Mouse (Mus musculus): ENCODE results near the gene Acap2. TPM values are rescaled to one million over a fixed set of nuclear protein-coding genes. Genes with fewer than 3 reads are reported as not detected.

Acap2 gene
- polyA plus RNA-seq, 1 experiment, result not detected

DNA sequence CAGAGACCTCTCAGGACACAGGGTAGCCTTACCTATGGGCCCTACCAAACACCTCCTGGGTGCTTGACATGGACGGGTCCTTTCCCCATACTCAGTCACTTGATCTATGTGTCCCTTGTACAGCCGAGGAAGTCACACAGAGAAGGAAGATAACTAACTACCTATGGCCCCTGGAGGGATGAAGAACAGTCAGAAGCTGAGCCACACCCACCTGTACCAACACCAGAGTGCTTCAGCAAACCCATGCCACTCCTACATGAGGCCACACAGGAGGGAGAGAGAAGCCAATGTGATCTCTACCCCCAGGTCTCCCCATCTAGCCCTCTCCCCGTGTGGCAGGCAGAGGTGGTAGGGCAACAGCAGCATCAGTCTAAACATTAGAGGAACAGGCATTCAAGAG lies 138.1 kb downstream of the Acap2 start:
- H3K27ac ChIP-seq (ENCODE audit: insufficient read depth, low read depth, low read length), result no peak overlapping the region
- 85% methylated on average over 3 of the region's 3 CpGs for WGBS
- H3K4me3 ChIP-seq (ENCODE audit: insufficient read depth, low read depth, low read length), result no peak overlapping the region
- TF ChIP-seq CTCF (IDR thresholded peaks at IDR 0.05; ENCODE audit: insufficient read depth, low read depth, low read length) (no peak), POLR2A (IDR thresholded peaks at IDR 0.05; ENCODE audit: insufficient read depth, low read depth, low read length) (no peak)
- peaks cover 8% of the 10 kb centered on the region for H3K4me1 ChIP-seq (ENCODE audit: control insufficient read depth, insufficient read depth, low read length)

GRCm38 (mm10) chr16:31061246-31061880 lies 139.7 kb downstream of the Acap2 start:
- Histone ChIP-seq H3K4me1 (ENCODE audit: control insufficient read depth, insufficient read depth, low read length) (peaks cover 9% of the 10 kb centered on the region), H3K4me3 (ENCODE audit: insufficient read depth, low read depth, low read length) (no peak overlapping the region), H3K27ac (ENCODE audit: insufficient read depth, low read depth, low read length) (no peak overlapping the region)
- 70% methylated on average over 11 of the region's 11 CpGs for WGBS
- TF ChIP-seq CTCF (IDR thresholded peaks at IDR 0.05; ENCODE audit: insufficient read depth, low read depth, low read length) (no peak), POLR2A (IDR thresholded peaks at IDR 0.05; ENCODE audit: insufficient read depth, low read depth, low read length) (no peak)

- WGBS, result 95% methylated on average over 13 of the region's 13 CpGs
- Histone ChIP-seq H3K4me3 (ENCODE audit: insufficient read depth, low read depth, low read length) (no peak overlapping the region), H3K4me1 (ENCODE audit: control insufficient read depth, insufficient read depth, low read length) (peaks cover 10% of the 10 kb centered on the region), H3K27ac (ENCODE audit: insufficient read depth, low read depth, low read length) (no peak overlapping the region)
- TF ChIP-seq POLR2A (IDR thresholded peaks at IDR 0.05; ENCODE audit: insufficient read depth, low read depth, low read length) (no peak), CTCF (IDR thresholded peaks at IDR 0.05; ENCODE audit: insufficient read depth, low read depth, low read length) (no peak)
These were observed 140.3 kb downstream of the Acap2 start for GRCm38 (mm10) chr16:31060714-31061113.

DNA sequence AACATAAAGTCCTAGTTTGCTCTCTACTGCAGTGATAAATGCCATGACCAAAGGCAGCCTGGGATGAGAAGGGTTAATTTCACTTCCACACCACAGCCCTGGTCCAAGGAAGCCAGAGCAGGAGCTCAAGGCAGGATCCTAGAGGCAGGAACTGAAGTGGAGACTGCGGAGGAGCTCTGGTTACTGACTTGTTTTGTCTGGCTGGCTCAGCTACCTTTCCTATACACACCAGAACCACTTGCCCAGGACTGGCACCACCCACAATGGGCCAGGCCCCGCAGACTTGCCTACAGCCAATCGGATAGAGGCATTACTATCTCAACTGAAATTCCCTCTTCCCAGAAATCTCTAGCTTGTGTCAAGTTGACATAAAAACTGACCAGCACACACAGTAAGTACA lies 140.8 kb downstream of the Acap2 start:
- H3K4me1 ChIP-seq (ENCODE audit: control insufficient read depth, insufficient read depth, low read length), result peaks cover 10% of the 10 kb centered on the region
- TF ChIP-seq CTCF (IDR thresholded peaks at IDR 0.05; ENCODE audit: insufficient read depth, low read depth, low read length) (no peak), POLR2A (IDR thresholded peaks at IDR 0.05; ENCODE audit: insufficient read depth, low read depth, low read length) (no peak)
- 98% methylated on average over 3 of the region's 3 CpGs for WGBS
- H3K4me3 ChIP-seq (ENCODE audit: insufficient read depth, low read depth, low read length), result no peak overlapping the region
- no peak overlapping the region for H3K27ac ChIP-seq (ENCODE audit: insufficient read depth, low read depth, low read length)

DNA sequence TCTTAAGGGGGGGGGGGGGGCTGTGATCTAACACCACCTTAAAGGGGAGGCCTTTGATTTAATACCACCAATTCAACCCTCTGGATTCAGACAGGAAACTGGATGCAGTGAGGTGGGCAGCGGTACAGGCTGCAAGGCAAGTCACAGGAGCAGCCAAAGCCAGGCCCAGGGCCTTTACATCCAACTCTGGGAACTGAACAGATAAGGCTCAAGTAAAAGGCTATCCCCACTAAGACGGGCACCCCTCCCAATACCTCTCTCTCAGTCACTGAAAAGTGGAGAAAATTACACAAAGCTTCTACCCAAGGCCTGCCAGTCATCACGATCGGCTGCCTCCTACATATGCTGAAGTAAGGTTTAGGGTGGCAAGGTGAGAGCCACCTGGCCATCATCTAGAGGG lies 141.3 kb downstream of the Acap2 start:
- peaks cover 10% of the 10 kb centered on the region for H3K4me1 ChIP-seq (ENCODE audit: control insufficient read depth, insufficient read depth, low read length)
- H3K4me3 ChIP-seq (ENCODE audit: insufficient read depth, low read depth, low read length), result no peak overlapping the region
- no peak for TF ChIP-seq CTCF (IDR thresholded peaks at IDR 0.05; ENCODE audit: insufficient read depth, low read depth, low read length)
- no peak for TF ChIP-seq POLR2A (IDR thresholded peaks at IDR 0.05; ENCODE audit: insufficient read depth, low read depth, low read length)
- no peak overlapping the region for H3K27ac ChIP-seq (ENCODE audit: insufficient read depth, low read depth, low read length)
- 90% methylated on average over 4 of the region's 4 CpGs for whole genome bisulfite sequencing

- Histone ChIP-seq H3K4me1 (ENCODE audit: control insufficient read depth, insufficient read depth, low read length) (peaks cover 4% of the 10 kb centered on the region), H3K27ac (ENCODE audit: insufficient read depth, low read depth, low read length) (no peak overlapping the region), H3K4me3 (ENCODE audit: insufficient read depth, low read depth, low read length) (no peak overlapping the region)
- WGBS, result 87% methylated on average over 6 of the region's 6 CpGs
- TF ChIP-seq CTCF (IDR thresholded peaks at IDR 0.05; ENCODE audit: insufficient read depth, low read depth, low read length) (no peak), POLR2A (IDR thresholded peaks at IDR 0.05; ENCODE audit: insufficient read depth, low read depth, low read length) (no peak)
These were observed 148.2 kb downstream of the Acap2 start for GRCm38 (mm10) chr16:31052812-31053211.

DNA sequence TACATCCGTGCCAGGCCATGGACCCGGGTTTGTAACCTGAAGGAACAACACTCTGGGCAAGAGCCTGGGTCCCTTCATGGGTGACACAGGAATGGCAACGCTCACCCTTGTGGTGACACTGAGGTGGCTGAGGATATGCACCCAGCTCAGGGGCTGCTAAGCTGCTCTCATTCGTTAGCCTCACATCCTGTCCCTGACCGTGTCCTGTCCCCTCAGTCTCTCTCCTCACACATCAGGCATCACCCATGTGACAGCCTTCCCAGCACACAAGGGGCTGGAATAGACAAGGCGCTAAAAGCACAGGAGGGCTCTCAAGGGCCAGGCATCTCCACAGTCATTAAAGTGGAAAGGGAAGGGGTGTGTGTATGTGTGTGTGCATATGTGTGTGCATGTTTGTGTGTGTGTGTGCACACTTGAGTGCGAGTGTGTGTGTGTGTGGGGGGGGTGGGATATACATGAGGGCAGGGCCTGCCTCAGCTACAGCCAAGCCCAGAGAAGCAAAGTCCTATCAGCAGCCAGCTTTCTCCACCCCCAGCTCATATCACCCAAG lies 148.8 kb downstream of the Acap2 start:
- Histone ChIP-seq H3K4me3 (ENCODE audit: insufficient read depth, low read depth, low read length) (no peak overlapping the region), H3K4me1 (ENCODE audit: control insufficient read depth, insufficient read depth, low read length) (peaks cover 6% of the 10 kb centered on the region), H3K27ac (ENCODE audit: insufficient read depth, low read depth, low read length) (no peak overlapping the region)
- no peak for TF ChIP-seq CTCF (IDR thresholded peaks at IDR 0.05; ENCODE audit: insufficient read depth, low read depth, low read length)
- TF ChIP-seq POLR2A (IDR thresholded peaks at IDR 0.05; ENCODE audit: insufficient read depth, low read depth, low read length), result no peak
- WGBS, result 82% methylated on average over 7 of the region's 7 CpGs

DNA sequence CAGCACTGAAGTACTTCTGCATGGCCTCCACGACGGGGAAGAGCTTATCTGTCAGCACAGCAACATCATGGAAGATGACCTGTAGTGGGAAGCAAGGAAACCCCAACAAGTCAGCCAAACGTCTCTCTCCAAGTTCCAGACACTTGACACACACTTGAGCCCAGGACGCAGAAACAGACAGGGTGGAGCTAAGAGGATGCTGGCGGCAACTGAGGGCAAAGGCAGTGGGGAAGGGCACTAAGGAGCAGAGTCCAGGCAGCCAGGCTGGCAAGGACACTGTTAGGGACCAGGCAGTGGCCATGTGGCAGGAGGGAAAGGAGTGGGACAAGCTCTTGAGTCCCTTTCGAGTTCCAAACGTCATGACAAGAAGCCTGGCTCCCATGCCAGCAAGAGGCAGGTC lies 150.3 kb downstream of the Acap2 start:
- no peak overlapping the region for H3K27ac ChIP-seq (ENCODE audit: insufficient read depth, low read depth, low read length)
- H3K4me3 ChIP-seq (ENCODE audit: insufficient read depth, low read depth, low read length), result no peak overlapping the region
- 90% methylated on average over 7 of the region's 7 CpGs for WGBS
- TF ChIP-seq POLR2A (IDR thresholded peaks at IDR 0.05; ENCODE audit: insufficient read depth, low read depth, low read length), result no peak
- no peak for TF ChIP-seq CTCF (IDR thresholded peaks at IDR 0.05; ENCODE audit: insufficient read depth, low read depth, low read length)
- H3K4me1 ChIP-seq (ENCODE audit: control insufficient read depth, insufficient read depth, low read length), result peaks cover 12% of the 10 kb centered on the region

- Histone ChIP-seq H3K4me1 (ENCODE audit: control insufficient read depth, insufficient read depth, low read length) (peaks cover 13% of the 10 kb centered on the region), H3K27ac (ENCODE audit: insufficient read depth, low read depth, low read length) (no peak overlapping the region), H3K4me3 (ENCODE audit: insufficient read depth, low read depth, low read length) (no peak overlapping the region)
- WGBS, result 89% methylated on average over 6 of the region's 6 CpGs
- TF ChIP-seq CTCF (IDR thresholded peaks at IDR 0.05; ENCODE audit: insufficient read depth, low read depth, low read length), result no peak
- TF ChIP-seq POLR2A (IDR thresholded peaks at IDR 0.05; ENCODE audit: insufficient read depth, low read depth, low read length), result no peak
These were observed 152.9 kb downstream of the Acap2 start for GRCm38 (mm10) chr16:31048194-31048593.
